Mouse (Mus musculus) E14TG2a.4 (cell line): Measurements from ENCODE around the gene Gm45062.

Experiments used
- H3K27me3 ChIP-seq: 2 replicates; pipeline ENCODE4 v1.6.1; 2014; ENCODE audit warnings: low read length, control low read depth; ENCODE audit not compliant: insufficient read depth
- H3K36me3 ChIP-seq: 2 replicates; pipeline ENCODE4 v1.6.1; 2014; ENCODE audit warnings: low read length, control low read depth; ENCODE audit not compliant: insufficient read depth
- H3K4me1 ChIP-seq: replicated peaks from 2 replicates; pipeline ENCODE4 v1.6.1; 2014; ENCODE audit warnings: low read depth, low read length, control low read depth
- H3K4me3 ChIP-seq: replicated peaks from 2 replicates; pipeline ENCODE4 v1.5.1; 2014; ENCODE audit warnings: mild to moderate bottlenecking, low read length
- H3K9me3 ChIP-seq: 2 replicates; pipeline ENCODE4 v1.6.1; 2014; ENCODE audit warnings: low read length, control low read depth
- CTCF ChIP-seq: conservative IDR thresholded peaks from 2 replicates; pipeline ENCODE4 v1.5.1; 2014; ENCODE audit warnings: low read length
- NANOG ChIP-seq: IDR thresholded peaks from 2 replicates; pipeline ENCODE4 v1.6.1; 2014; ENCODE audit warnings: borderline replicate concordance, low read length, mixed read lengths
- POU5F1 ChIP-seq: IDR thresholded peaks from 2 replicates; pipeline ENCODE4 v1.6.1; 2014; ENCODE audit warnings: low read length, borderline replicate concordance

Gene Gm45062

DNA sequence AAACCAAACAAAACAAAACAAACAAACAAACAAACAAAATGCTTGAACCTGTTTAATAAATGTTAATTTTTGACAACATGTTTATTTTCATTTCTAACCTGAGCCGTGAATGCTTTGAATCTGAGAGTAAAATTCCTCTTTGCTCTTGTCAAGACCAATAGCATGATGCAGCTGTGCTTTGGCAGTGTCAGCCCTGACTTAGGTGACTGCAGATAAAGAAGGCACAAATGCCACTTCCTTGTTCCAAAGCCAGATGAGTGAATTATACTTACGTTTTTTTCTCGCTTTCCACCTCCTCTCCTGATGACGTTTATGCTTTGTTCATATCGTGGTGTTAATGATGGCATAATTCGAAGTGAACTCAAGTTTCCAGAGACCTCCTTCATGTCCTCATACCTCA, 131.0 kb downstream of the Gm45062 start:
- H3K9me3 ChIP-seq, result peaks cover 8% of the 10 kb centered on the region; the same call in 1 of the 2 replicates
- H3K4me3 ChIP-seq, result no peak overlapping the region
- TF ChIP-seq POU5F1 (no peak), NANOG (no peak), CTCF (no peak)
- no peaks in the 10 kb centered on the region for H3K4me1 ChIP-seq
- no peaks in the 10 kb centered on the region for H3K27me3 ChIP-seq
- no peaks in the 10 kb centered on the region for H3K36me3 ChIP-seq

DNA sequence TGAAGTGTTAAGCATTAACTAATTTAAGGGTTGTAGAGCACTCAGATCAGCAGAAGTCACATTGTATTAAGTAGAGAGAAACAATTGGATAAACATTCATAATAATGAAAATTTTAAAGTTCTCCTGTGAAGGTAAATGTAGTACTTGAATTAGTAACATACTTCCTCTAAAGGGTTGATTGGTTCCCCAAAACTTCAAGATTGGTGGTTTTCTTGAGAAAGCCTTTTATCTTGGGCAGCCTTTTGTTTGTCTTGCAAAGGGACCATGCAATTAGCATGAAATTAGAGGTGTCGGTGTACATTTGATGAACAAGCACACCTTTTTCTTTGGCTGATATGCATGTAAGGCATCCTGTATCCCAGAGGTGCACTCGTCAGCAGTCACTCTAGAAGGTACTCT, 131.7 kb downstream of the Gm45062 start:
- H3K4me1 ChIP-seq, result no peaks in the 10 kb centered on the region
- H3K27me3 ChIP-seq, result no peaks in the 10 kb centered on the region
- no peak overlapping the region for H3K4me3 ChIP-seq
- TF ChIP-seq POU5F1 (no peak), CTCF (no peak), NANOG (no peak)
- H3K9me3 ChIP-seq, result peaks cover 8% of the 10 kb centered on the region; the same call in 1 of the 2 replicates
- H3K36me3 ChIP-seq, result no peaks in the 10 kb centered on the region

DNA sequence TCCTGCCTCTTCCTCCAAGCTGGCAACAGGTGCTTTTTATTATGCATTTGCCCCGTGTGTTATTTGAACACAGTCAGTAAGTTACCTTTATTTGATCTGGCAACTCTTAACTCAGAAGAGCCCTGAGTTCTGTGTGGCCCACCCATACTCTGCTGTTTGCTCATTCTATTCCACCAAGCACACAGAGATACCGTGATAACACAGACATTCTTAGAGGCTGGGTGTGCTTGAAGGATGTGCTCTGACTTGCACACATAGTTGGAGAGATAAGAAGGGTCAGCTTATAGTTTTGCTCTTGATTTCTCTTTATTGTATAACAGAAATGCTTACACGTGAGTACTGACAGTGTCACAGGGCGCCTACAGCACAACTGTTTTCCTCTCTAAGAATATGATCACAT, 133.8 kb downstream of the Gm45062 start:
- H3K27me3 ChIP-seq, result no peaks in the 10 kb centered on the region
- no peak for TF ChIP-seq CTCF
- no peak for TF ChIP-seq POU5F1
- no peak for TF ChIP-seq NANOG
- peaks cover 8% of the 10 kb centered on the region; the same call in 1 of the 2 replicates for H3K9me3 ChIP-seq
- no peaks in the 10 kb centered on the region for H3K36me3 ChIP-seq
- no peak overlapping the region for H3K4me3 ChIP-seq
- no peaks in the 10 kb centered on the region for H3K4me1 ChIP-seq

DNA sequence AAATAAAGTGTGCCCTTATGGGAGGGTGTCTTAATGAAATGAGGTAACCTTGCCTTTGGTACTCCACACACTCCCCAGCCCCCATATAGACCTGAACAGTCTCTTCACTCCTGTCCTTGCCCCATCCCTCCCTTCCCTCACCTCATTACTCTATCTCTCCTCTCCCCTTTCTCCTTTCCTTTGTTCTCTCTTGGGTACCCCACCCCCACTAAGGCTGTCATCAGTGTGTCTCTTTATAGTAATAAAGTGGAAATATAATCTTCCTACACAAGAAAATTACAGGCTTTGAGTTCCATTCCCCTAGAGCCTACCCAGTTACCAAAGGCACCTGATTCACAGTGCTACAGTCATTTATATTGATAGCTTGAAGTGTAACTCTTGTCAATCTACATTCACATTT, 134.8 kb downstream of the Gm45062 start:
- peaks cover 8% of the 10 kb centered on the region; the same call in 1 of the 2 replicates for H3K9me3 ChIP-seq
- no peaks in the 10 kb centered on the region for H3K36me3 ChIP-seq
- no peaks in the 10 kb centered on the region for H3K27me3 ChIP-seq
- H3K4me3 ChIP-seq, result no peak overlapping the region
- no peaks in the 10 kb centered on the region for H3K4me1 ChIP-seq
- TF ChIP-seq POU5F1, result no peak
- TF ChIP-seq NANOG, result no peak
- TF ChIP-seq CTCF, result no peak

DNA sequence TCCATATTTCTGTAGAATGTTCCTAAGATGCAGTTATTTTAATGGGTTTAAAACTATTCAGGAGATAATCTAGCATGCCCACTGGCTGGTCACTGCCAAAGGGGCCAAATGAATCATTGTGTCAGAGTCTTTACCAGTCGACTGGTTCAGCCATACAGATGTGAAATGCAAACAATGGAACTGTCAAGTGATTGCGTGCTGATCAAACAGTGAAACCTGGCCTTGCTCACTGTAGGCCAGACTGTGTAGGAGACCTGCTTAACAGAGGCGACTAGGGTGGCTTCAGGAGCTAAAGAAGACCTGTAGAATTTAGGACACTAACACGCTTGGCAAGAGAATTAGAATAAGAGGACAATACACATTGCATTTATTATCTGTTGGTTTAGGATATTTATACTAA, 135.8 kb downstream of the Gm45062 start:
- no peak overlapping the region for H3K4me3 ChIP-seq
- no peaks in the 10 kb centered on the region for H3K27me3 ChIP-seq
- no peaks in the 10 kb centered on the region for H3K36me3 ChIP-seq
- TF ChIP-seq POU5F1, result no peak
- no peak for TF ChIP-seq NANOG
- no peak for TF ChIP-seq CTCF
- H3K4me1 ChIP-seq, result no peaks in the 10 kb centered on the region
- H3K9me3 ChIP-seq, result peaks cover under 1% of the 10 kb centered on the region; the same call in 1 of the 2 replicates

DNA sequence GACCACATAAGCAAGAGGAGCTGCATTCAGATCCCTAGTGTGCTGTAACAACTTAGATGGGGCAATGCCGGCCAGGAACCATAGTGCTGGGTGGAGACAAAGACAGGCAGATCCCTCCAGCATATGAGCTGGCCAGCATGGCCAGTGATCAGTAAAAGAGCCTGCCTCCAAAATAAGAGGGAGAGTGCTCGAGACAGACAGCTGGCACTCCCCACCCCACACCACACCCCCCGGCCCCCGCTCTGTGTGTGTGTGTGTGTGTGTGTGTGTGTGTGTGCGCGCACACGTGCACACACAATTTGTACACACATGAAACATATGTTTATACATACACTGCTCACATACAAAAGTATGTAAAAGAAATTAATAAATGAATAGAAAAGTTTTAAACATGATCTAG, 138.0 kb downstream of the Gm45062 start:
- Histone ChIP-seq H3K4me3 (no peak overlapping the region), H3K4me1 (no peaks in the 10 kb centered on the region), H3K27me3 (no peaks in the 10 kb centered on the region), H3K9me3 (no peaks in the 10 kb centered on the region), H3K36me3 (no peaks in the 10 kb centered on the region)
- TF ChIP-seq NANOG (no peak), CTCF (no peak), POU5F1 (no peak)

DNA sequence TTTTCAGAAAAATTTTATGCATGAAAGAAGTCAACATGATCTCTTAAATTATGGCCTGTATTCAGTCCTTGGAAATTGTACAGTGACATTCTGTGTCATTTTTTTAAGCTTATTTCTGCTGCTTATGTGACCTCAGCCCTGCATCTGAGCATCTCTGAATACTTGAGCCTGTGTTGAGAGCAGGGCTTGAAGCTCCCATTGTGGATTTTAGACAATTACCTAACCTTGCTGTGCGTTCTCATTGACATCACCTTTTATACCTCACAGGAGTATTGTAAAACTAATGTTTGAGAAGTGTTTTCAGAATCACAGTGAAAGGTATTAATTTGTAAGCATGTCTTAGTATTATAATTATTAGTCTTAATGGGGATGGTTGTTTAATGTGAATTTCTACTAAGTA, 140.5 kb downstream of the Gm45062 start:
- TF ChIP-seq POU5F1 (no peak), CTCF (no peak), NANOG (no peak)
- H3K4me3 ChIP-seq, result no peak overlapping the region
- no peaks in the 10 kb centered on the region for H3K27me3 ChIP-seq
- H3K9me3 ChIP-seq, result no peaks in the 10 kb centered on the region
- H3K4me1 ChIP-seq, result no peaks in the 10 kb centered on the region
- no peaks in the 10 kb centered on the region for H3K36me3 ChIP-seq

DNA sequence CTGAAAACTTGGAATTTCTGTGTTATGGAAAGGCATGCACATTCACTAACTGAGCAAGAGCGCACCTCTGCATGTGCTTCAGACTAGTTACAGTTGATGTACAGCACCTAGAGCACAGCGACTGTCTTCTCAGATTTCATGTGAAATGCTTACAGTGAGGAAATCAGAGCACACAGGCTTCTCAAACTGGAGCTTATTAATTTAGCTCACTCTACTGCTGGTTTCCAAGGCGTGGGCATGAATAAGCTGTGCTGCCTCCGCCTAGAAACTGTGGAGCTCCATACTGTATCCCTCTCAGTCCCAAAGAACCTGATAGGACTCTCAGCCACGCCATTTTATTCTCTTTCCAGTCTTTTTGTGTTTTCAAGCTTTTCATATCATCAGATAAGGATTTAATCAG, 143.9 kb downstream of the Gm45062 start:
- Histone ChIP-seq H3K4me1 (no peaks in the 10 kb centered on the region), H3K36me3 (no peaks in the 10 kb centered on the region), H3K27me3 (no peaks in the 10 kb centered on the region), H3K4me3 (no peak overlapping the region), H3K9me3 (no peaks in the 10 kb centered on the region)
- TF ChIP-seq POU5F1, result no peak
- no peak for TF ChIP-seq CTCF
- TF ChIP-seq NANOG, result no peak

DNA sequence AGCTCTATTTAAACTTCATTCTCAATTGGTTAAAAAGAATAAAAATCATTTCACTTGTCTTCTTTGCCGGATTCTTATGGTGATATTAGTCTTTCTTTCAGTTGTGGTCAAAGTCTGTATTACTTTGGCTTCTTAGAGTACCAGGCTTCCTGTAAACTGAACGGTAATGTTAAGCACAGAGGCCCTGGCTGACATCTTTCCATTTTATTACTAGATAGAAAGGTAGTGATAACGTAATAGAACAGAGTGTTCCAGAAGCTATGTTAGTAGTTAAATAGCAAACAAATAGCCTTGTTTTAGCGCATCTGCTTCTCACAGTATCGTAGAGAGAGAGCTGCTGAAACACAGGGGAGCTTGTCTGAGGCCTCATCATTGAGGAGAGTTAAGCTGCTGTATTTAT, 146.6 kb downstream of the Gm45062 start:
- no peaks in the 10 kb centered on the region for H3K4me1 ChIP-seq
- no peaks in the 10 kb centered on the region for H3K9me3 ChIP-seq
- TF ChIP-seq POU5F1 (no peak), NANOG (no peak), CTCF (no peak)
- no peaks in the 10 kb centered on the region for H3K36me3 ChIP-seq
- no peaks in the 10 kb centered on the region for H3K27me3 ChIP-seq
- no peak overlapping the region for H3K4me3 ChIP-seq
